Mouse (Mus musculus): ENCODE data around the gene Itpkb.

- TF ChIP-seq POLR2A (IDR thresholded peaks at IDR 0.05; ENCODE audit: borderline replicate concordance, extremely low read depth, insufficient read depth, insufficient read length, poor library complexity, severe bottlenecking) (no peak), CTCF (IDR thresholded peaks at IDR 0.05; ENCODE audit: borderline replicate concordance, extremely low read depth, insufficient read depth, insufficient read length) (no peak)
Measured at GRCm38 (mm10) chr1:180300997-180301396, 29.3 kb upstream of the Itpkb start.
